In genomic region chr14:30459891-30460523, GRCm38 (mm10) we compare ENCODE assay signal across 8 mouse cellular contexts. TPM values are rescaled to one million over a fixed set of nuclear protein-coding genes. Genes with fewer than 3 reads are reported as not detected.
DNase-seq lines count a peak whose midpoint lies in the region; ATAC-seq lines count a peak whose summit lies in the region.

No protein-coding gene starts in this region.

- H3K4me3 ChIP-seq in intestine, embryonic 14.5 days (ENCODE audit: low read depth, low read length) = no peak overlapping the region
- H3K4me3 ChIP-seq in intestine, embryonic 16.5 days (ENCODE audit: low read length) = no peak overlapping the region
- no peak overlapping the region for H3K4me3 ChIP-seq in midbrain, embryonic 15.5 days

- 0 out of 2 replicates have a peak, but pooled peaks have one; percentile 60 for ATAC-seq in intestine, embryonic 14.5 days (replicated peaks; ENCODE audit: low FRiP score, low TSS enrichment, low read depth)
- no peak for ATAC-seq in intestine, embryonic 16.5 days
- peak; percentile 75; the same call in 1 of the 2 replicates for ATAC-seq in midbrain, embryonic 15.5 days (replicated peaks)

- no peak overlapping the region for H3K9ac ChIP-seq in intestine, embryonic 14.5 days (ENCODE audit: low read length)
- no peak overlapping the region for H3K9ac ChIP-seq in intestine, embryonic 16.5 days (ENCODE audit: low read depth, low read length)
- H3K9ac ChIP-seq in midbrain, embryonic 15.5 days = no peak overlapping the region

- H3K4me1 ChIP-seq in intestine, embryonic 14.5 days (replicated peaks; ENCODE audit: control insufficient read depth, insufficient read depth, low read length) = peaks cover 8% of the 10 kb centered on the region
- H3K4me1 ChIP-seq in intestine, embryonic 16.5 days (ENCODE audit: control insufficient read depth, insufficient read depth, low read length) = 0 out of 2 replicates have a peak, but pooled peaks cover 2% of the 10 kb centered on the region
- H3K4me1 ChIP-seq in midbrain, embryonic 15.5 days = peaks cover 4% of the 10 kb centered on the region; the same call in 1 of the 2 replicates

- DNase-seq in intestine, embryonic 14.5 days (ENCODE audit: low spot score) = peak; percentile 73
- DNase-seq in embryo, embryonic 10 days (ENCODE audit: low spot score) = peak; percentile 93
- peak; percentile 51 for DNase-seq in gastrocnemius, postnatal 25 days
- DNase-seq in kidney, adult 18-20 months = peak; percentile 82
- DNase-seq in left cerebral cortex, postnatal 4 days = peak; percentile 82
- DNase-seq in spleen, postnatal 10 days (ENCODE audit: low spot score in 2 of 2) = peak; percentile 60 to 85

- H3K27me3 ChIP-seq in intestine, embryonic 14.5 days (replicated peaks; ENCODE audit: control insufficient read depth, insufficient read depth, low read length) = 0 out of 2 replicates have a peak, but pooled peaks cover 4% of the 10 kb centered on the region
- H3K27me3 ChIP-seq in intestine, embryonic 16.5 days (replicated peaks; ENCODE audit: control insufficient read depth, insufficient read depth, low read length) = 0 out of 2 replicates have a peak, but pooled peaks cover 3% of the 10 kb centered on the region
- no peaks in the 10 kb centered on the region for H3K27me3 ChIP-seq in midbrain, embryonic 15.5 days (replicated peaks)

- no peaks in the 10 kb centered on the region for H3K9me3 ChIP-seq in intestine, embryonic 14.5 days (ENCODE audit: control insufficient read depth, low read length)
- no peaks in the 10 kb centered on the region for H3K9me3 ChIP-seq in intestine, embryonic 16.5 days (ENCODE audit: control insufficient read depth, low read length)
- H3K9me3 ChIP-seq in midbrain, embryonic 15.5 days = no peaks in the 10 kb centered on the region

- H3K36me3 ChIP-seq in intestine, embryonic 14.5 days (ENCODE audit: control insufficient read depth, insufficient read depth, low read length) = no peaks in the 10 kb centered on the region
- H3K36me3 ChIP-seq in intestine, embryonic 16.5 days (ENCODE audit: control insufficient read depth, insufficient read depth, low read length) = no peaks in the 10 kb centered on the region
- H3K36me3 ChIP-seq in midbrain, embryonic 15.5 days (replicated peaks) = no peaks in the 10 kb centered on the region

- H3K27ac ChIP-seq in intestine, embryonic 14.5 days (ENCODE audit: low read depth) = no peak overlapping the region
- no peak overlapping the region for H3K27ac ChIP-seq in intestine, embryonic 16.5 days (ENCODE audit: low read length)
- H3K27ac ChIP-seq in midbrain, embryonic 15.5 days = no peak overlapping the region

- intact Hi-C loops in left cerebral cortex, postnatal 4 days (cut with DNase I) = loop anchor here (2.0 to 5.0 kb wide), 2 partner anchors 108 to 323 kb away; no protein-coding TSS in a partner anchor

- 5% methylated on average over 14 of the region's 14 CpGs for WGBS in intestine, embryonic 14.5 days
- WGBS in intestine, embryonic 16.5 days = 6% methylated on average over 14 of the region's 14 CpGs
- WGBS in midbrain, embryonic 15.5 days = 5% methylated on average over 14 of the region's 14 CpGs

- no peak overlapping the region; the same call in 1 of the 2 replicates for H3K4me2 ChIP-seq in intestine, embryonic 14.5 days (ENCODE audit: low read length)
- H3K4me2 ChIP-seq in intestine, embryonic 16.5 days (ENCODE audit: low read depth, low read length) = no peak overlapping the region
- H3K4me2 ChIP-seq in midbrain, embryonic 15.5 days = no peak overlapping the region

RNA-seq across cellular contexts. Expression of gene Dcp1a, which starts 19.3 kb away (rescaled TPM):
- polyA plus RNA-seq in intestine, embryonic 14.5 days (2014; fragmentation: Nextera tagmentation; extraction: Ambion mirVana) = 25.9 and 29.5 TPM in 2 replicates
- 17.7 and 18.6 TPM in 2 replicates for polyA plus RNA-seq in intestine, embryonic 16.5 days (2015; fragmentation: Nextera tagmentation; extraction: Ambion mirVana)
- total RNA-seq in gastrocnemius, postnatal 25 days (2021) = 1 to 10 TPM; 8.0 to 8.4 TPM
- 10 to 100 TPM; 21.4 to 21.9 TPM for total RNA-seq in left cerebral cortex, postnatal 4 days (2021)
- 17.3 and 19.6 TPM in 2 replicates for polyA plus RNA-seq in midbrain, embryonic 15.5 days (2015; fragmentation: Nextera tagmentation; extraction: Ambion mirVana)

RNA-seq across cellular contexts. Expression of gene Cacna1d, which starts 31.2 kb away (rescaled TPM):
- polyA plus RNA-seq in intestine, embryonic 14.5 days (2014; fragmentation: Nextera tagmentation; extraction: Ambion mirVana) = 6.8 and 7.2 TPM in 2 replicates
- 2.0 and 2.6 TPM in 2 replicates for polyA plus RNA-seq in intestine, embryonic 16.5 days (2015; fragmentation: Nextera tagmentation; extraction: Ambion mirVana)
- total RNA-seq in gastrocnemius, postnatal 25 days (2021) = under 1 TPM; 0.27 to 0.64 TPM
- 10 to 100 TPM; 59.7 to 60.9 TPM for total RNA-seq in left cerebral cortex, postnatal 4 days (2021)
- 10.5 and 12.1 TPM in 2 replicates for polyA plus RNA-seq in midbrain, embryonic 15.5 days (2015; fragmentation: Nextera tagmentation; extraction: Ambion mirVana)
